Mouse (Mus musculus) MEL (cell line): ENCODE measurements around the gene Adar. TPM values are rescaled to one million over a fixed set of nuclear protein-coding genes. Genes with fewer than 3 reads are reported as not detected.
"Not testable (repeated sequence)": the region's sequence is repeated elsewhere in the genome, so short reads cannot be mapped to it uniquely, and the experiment has no call there.

Source experiments
- DNase-seq: peaks from one replicate; pipeline ENCODE4 v3.0.0; 2011; ENCODE audit warnings: low read depth, low spot score
- H3K27ac ChIP-seq: 2 replicates; pipeline ENCODE4 v1.5.1; 2012; ENCODE audit warnings: low read depth, mild to moderate bottlenecking, control low read depth, low read length, moderate library complexity; ENCODE audit not compliant: control insufficient read depth
- H3K27me3 ChIP-seq, 2 experiments: fragments of 150-350 bp in 1 of 2; sonication (generic) in 1 of 2; 2 replicates each; pipeline ENCODE4 v1.6.1; 2012; ENCODE audit warnings: low read length in 2 of 2, mild to moderate bottlenecking in 2 of 2, improper control_type of control experiment in 1 of 2, moderate library complexity in 1 of 2; ENCODE audit not compliant: insufficient read depth in 2 of 2, control insufficient read depth in 1 of 2
- H3K36me3 ChIP-seq, 2 experiments: 2 replicates each; pipeline ENCODE4 v1.6.1; 2012 to 2014; ENCODE audit warnings: low read length in 2 of 2, improper control_type of control experiment in 1 of 2, inconsistent platforms in 1 of 2, mild to moderate bottlenecking in 1 of 2; ENCODE audit not compliant: insufficient read depth in 2 of 2, control insufficient read depth in 1 of 2
- H3K4me1 ChIP-seq, 2 experiments: fragments of 150-350 bp in 1 of 2; sonication (generic) in 1 of 2; 2 replicates each; pipeline ENCODE4 v1.6.1; 2012; ENCODE audit warnings: low read length in 2 of 2, improper control_type of control experiment in 1 of 2, mild to moderate bottlenecking in 1 of 2; ENCODE audit not compliant: insufficient read depth in 2 of 2, control insufficient read depth in 1 of 2
- H3K4me3 ChIP-seq, 2 experiments: fragments of 150-350 bp in 1 of 2; sonication (generic) in 1 of 2; 2 replicates each; pipeline ENCODE4 v1.5.1; 2012; ENCODE audit warnings: low read depth in 2 of 2, low read length in 2 of 2, mild to moderate bottlenecking in 2 of 2, moderate library complexity in 2 of 2, control low read depth in 1 of 2, improper control_type of control experiment in 1 of 2; ENCODE audit not compliant: control insufficient read depth in 1 of 2, insufficient read depth in 1 of 2
- H3K79me2 ChIP-seq: 2 replicates; pipeline ENCODE4 v1.6.1; 2012; ENCODE audit warnings: mild to moderate bottlenecking, low read length, moderate library complexity; ENCODE audit not compliant: control insufficient read depth, poor library complexity, insufficient read depth
- H3K9ac ChIP-seq: 2 replicates; pipeline ENCODE4 v1.6.1; 2012; ENCODE audit warnings: low read depth, mild to moderate bottlenecking, control low read depth, low read length, moderate library complexity; ENCODE audit not compliant: control insufficient read depth, poor library complexity, severe bottlenecking
- H3K9me3 ChIP-seq: fragments of 150-350 bp; sonication (generic); replicated peaks from 2 replicates; pipeline ENCODE4 v1.6.1; 2012; ENCODE audit warnings: mild to moderate bottlenecking, low read length, improper control_type of control experiment, moderate library complexity; ENCODE audit not compliant: insufficient read depth
- CHD1 ChIP-seq: IDR thresholded peaks from 2 replicates; pipeline ENCODE4 v1.6.1; 2012; ENCODE audit warnings: low read depth, mild to moderate bottlenecking, inconsistent platforms, low read length, improper control_type of control experiment
- CTCF ChIP-seq, 3 experiments: IDR thresholded peaks in 2 of 3; conservative IDR thresholded peaks in 1 of 3; 2 replicates each; pipeline ENCODE4 v1.5.1; 2011 to 2012; ENCODE audit warnings: low read length in 3 of 3, low read depth in 2 of 3, mild to moderate bottlenecking in 2 of 3, improper control_type of control experiment in 1 of 3, inconsistent platforms in 1 of 3, mixed read lengths in 1 of 3, moderate library complexity in 1 of 3; ENCODE audit not compliant: control insufficient read depth in 1 of 3, insufficient read depth in 1 of 3, poor library complexity in 1 of 3, severe bottlenecking in 1 of 3
- MAFK ChIP-seq: IDR thresholded peaks from 2 replicates; pipeline ENCODE4 v1.6.1; 2011; ENCODE audit warnings: low read depth, mild to moderate bottlenecking, low read length, improper control_type of control experiment, borderline replicate concordance
- MAX ChIP-seq: IDR thresholded peaks from 2 replicates; pipeline ENCODE4 v1.6.1; 2011; ENCODE audit warnings: low read length, improper control_type of control experiment
- MEF2A ChIP-seq: IDR thresholded peaks from 2 replicates; pipeline ENCODE4 v1.6.1; 2014; ENCODE audit warnings: low read depth, mild to moderate bottlenecking, inconsistent platforms, low read length, improper control_type of control experiment; ENCODE audit not compliant: poor library complexity, insufficient replicate concordance, severe bottlenecking; ENCODE audit errors: extremely low read depth
- MYB ChIP-seq: IDR thresholded peaks from 2 replicates; pipeline ENCODE4 v1.6.1; 2011; ENCODE audit warnings: mild to moderate bottlenecking, low read depth, low read length, improper control_type of control experiment
- MYC ChIP-seq: IDR thresholded peaks from 2 replicates; pipeline ENCODE4 v1.6.1; 2011; ENCODE audit warnings: low read depth, mild to moderate bottlenecking, low read length, improper control_type of control experiment, moderate library complexity
- NELFE ChIP-seq: IDR thresholded peaks from 2 replicates; pipeline ENCODE4 v1.6.1; 2011; ENCODE audit warnings: low read depth, low read length, improper control_type of control experiment
- SIN3A ChIP-seq: IDR thresholded peaks from 2 replicates; pipeline ENCODE4 v1.6.1; 2012; ENCODE audit warnings: low read length, improper control_type of control experiment, inconsistent platforms
- TAL1 ChIP-seq: IDR thresholded peaks from 2 replicates; pipeline ENCODE4 v1.6.1; 2012; ENCODE audit warnings: mild to moderate bottlenecking, inconsistent platforms, low read length, moderate library complexity, mixed read lengths
- TBP ChIP-seq: IDR thresholded peaks from 2 replicates; pipeline ENCODE4 v1.8.0; 2011; ENCODE audit warnings: low read depth, low read length, improper control_type of control experiment
- USF2 ChIP-seq, 2 experiments: IDR thresholded peaks; 2 replicates each; pipeline ENCODE4 v1.6.1; 2011 to 2012; ENCODE audit warnings: improper control_type of control experiment in 2 of 2, low read length in 2 of 2, borderline replicate concordance in 1 of 2, inconsistent platforms in 1 of 2, low read depth in 1 of 2, mild to moderate bottlenecking in 1 of 2; ENCODE audit not compliant: insufficient read depth in 1 of 2
- ZC3H11A ChIP-seq: IDR thresholded peaks from 2 replicates; pipeline ENCODE4 v1.6.1; 2012; ENCODE audit warnings: low read depth, mild to moderate bottlenecking, inconsistent platforms, low read length, improper control_type of control experiment
- ZKSCAN1 ChIP-seq: IDR thresholded peaks from 2 replicates; pipeline ENCODE4 v1.6.1; 2012; ENCODE audit warnings: low read depth, mild to moderate bottlenecking, inconsistent platforms, low read length, improper control_type of control experiment, moderate library complexity
- ZMIZ1 ChIP-seq: IDR thresholded peaks from 2 replicates; pipeline ENCODE4 v1.6.1; 2012; ENCODE audit warnings: low read depth, mild to moderate bottlenecking, inconsistent platforms, low read length, improper control_type of control experiment, moderate library complexity
- polyA plus RNA-seq, 2 experiments: library from polyadenylated mRNA; stranded (reverse) in 1 of 2; unstranded in 1 of 2; fragments of >175 nt in 1 of 2; fragments of >200 nt in 1 of 2; gene quantifications; 2 replicates each; pipeline versions ENCODE4 v1.2.1 to v1.2.4; 2012; ENCODE audit warnings: low replicate concordance in 2 of 2, low read depth in 1 of 2; ENCODE audit not compliant: insufficient read length in 2 of 2, insufficient read depth in 1 of 2, missing spikeins in 1 of 2
- total RNA-seq: library from RNA; depleted of rRNA; stranded (reverse); fragments of 300-350 nt; gene quantifications from 2 replicates; pipeline ENCODE4 v1.2.3, GENCODE M21; 2012

The Adar gene
- total and polyA plus RNA-seq, 3 experiments = 26.7 to 124 (median 45.1) TPM

DNA sequence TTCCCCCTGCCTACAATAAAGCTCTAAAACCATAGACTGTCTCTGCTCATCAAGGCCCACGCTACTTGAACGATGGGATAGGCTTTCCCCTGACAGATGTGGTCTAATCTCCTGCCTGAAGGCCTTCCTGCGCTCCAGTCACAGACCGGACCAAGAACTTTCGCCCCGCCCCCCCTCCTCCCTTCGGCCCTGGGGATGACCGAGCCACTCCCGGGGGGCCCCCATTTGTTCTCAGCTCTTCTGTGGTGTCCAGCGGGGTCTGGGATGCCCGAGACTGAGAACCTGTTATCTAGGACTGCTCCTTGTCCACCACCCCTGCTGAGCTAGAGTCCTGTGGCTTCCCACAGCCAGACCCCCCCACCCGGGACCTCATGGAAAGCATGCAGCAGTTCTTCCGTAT is 84.7 kb downstream of the Adar start:
- Histone ChIP-seq H3K27ac (no peak overlapping the region), H3K9me3 (no peaks in the 10 kb centered on the region), H3K4me3 (no peak overlapping the region), H3K79me2 (no peaks in the 10 kb centered on the region), H3K27me3 (no peaks in the 10 kb centered on the region), H3K36me3 (peaks cover 0 to 4% of the 10 kb centered on the region in 2 experiments; a peak in 2 of 4 replicates), H3K4me1 (peaks cover 0 to 14% of the 10 kb centered on the region in 2 experiments; a peak in 2 of 4 replicates), H3K9ac (no peak overlapping the region)
- TF ChIP-seq SIN3A (no peak), CHD1 (no peak), ZKSCAN1 (no peak), MYB (no peak), USF2 (IDR thresholded peaks at IDR 0.05; ENCODE audit: borderline replicate concordance in 1 of 2, insufficient read depth in 1 of 2, low read depth in 1 of 2, low read length in 2 of 2) (no peak), ZMIZ1 (no peak), CTCF (IDR thresholded peaks at IDR 0.05 in 2 of 3, conservative IDR thresholded peaks at IDR 0.05 in 1 of 3; ENCODE audit: control insufficient read depth in 1 of 3, insufficient read depth in 1 of 3, low read depth in 2 of 3, low read length in 3 of 3, poor library complexity in 1 of 3, severe bottlenecking in 1 of 3) (no peak), MAFK (no peak), TBP (no peak), MAX (no peak)
- DNase-seq = no peak

DNA sequence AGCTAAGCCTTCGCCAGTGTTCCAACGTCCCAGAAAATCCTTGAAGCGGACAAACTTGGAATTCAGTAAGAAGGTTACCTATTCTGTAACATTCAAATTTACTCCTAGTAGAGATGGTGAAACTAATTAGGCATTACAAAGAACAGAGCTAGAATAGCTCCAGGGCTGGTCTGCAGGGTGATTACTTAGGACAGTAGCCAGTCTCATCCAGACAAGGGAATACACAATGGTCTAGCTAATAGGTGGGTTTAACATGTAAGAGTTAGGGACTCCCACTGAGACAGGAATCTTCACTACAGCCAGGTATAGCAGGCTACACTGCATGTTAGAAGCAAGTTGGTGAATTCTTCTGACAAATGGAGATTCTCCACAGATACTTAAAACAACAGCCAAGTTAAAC is 85.3 kb downstream of the Adar start:
- peaks cover 0 to 14% of the 10 kb centered on the region in 2 experiments; a peak in 2 of 4 replicates for H3K4me1 ChIP-seq
- H3K9ac ChIP-seq, H3K27ac ChIP-seq, H3K27me3 ChIP-seq, H3K79me2 ChIP-seq, DNase-seq, H3K9me3 ChIP-seq, H3K4me3 ChIP-seq, H3K36me3 ChIP-seq: not testable (repeated sequence)

DNA sequence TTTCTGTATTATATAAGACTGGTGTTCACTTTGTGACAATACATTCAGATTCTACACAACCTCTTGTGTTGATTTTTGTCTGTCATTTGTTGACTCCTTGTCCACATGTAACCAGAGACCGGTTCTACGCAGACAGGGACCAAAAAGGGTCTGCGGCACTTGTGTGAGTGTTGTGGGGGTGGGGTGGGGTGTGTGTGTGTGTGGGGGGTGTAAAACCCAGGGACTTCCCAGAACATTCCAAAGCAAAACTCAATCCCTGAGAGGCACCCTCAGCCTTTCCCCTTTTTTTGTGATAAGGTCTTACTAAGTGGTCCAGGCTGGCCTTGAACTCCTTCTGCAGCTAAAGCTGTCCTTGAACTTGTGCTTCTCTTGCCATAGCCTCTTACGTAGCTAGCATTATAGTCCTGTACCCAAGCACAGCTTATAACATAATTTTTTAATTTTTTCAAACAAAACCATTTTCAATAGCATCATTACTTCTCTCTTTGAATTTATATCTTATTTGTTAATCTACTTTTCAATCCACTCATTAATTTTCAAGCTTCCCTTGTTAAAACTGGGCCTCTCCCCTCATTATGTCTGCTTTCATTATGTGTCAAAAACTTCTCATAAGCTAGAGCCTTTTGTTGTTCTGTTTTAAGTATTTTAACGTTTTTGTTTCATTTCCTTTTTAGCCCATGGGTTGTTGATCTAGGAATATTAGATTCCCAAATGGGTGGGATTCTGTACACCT is 86.1 kb downstream of the Adar start:
- TF ChIP-seq TAL1 (no peak), NELFE (no peak), ZC3H11A (no peak), MEF2A (no peak), MYC (no peak)
- TF ChIP-seq, all 39 proteins: peak for 0
- Histone ChIP-seq H3K9ac (no peak overlapping the region), H3K79me2 (no peaks in the 10 kb centered on the region), H3K4me1 (peaks cover 0 to 8% of the 10 kb centered on the region in 2 experiments; a peak in 2 of 4 replicates), H3K27ac (no peak overlapping the region), H3K27me3 (no peaks in the 10 kb centered on the region), H3K4me3 (peak overlapping the region in 1 of 2 experiments; percentile 14; a peak in 1 of 4 replicates), H3K9me3 (no peaks in the 10 kb centered on the region), H3K36me3 (peaks cover 0 to 4% of the 10 kb centered on the region in 2 experiments; a peak in 2 of 4 replicates)
- DNase-seq = no peak
